8 mouse cellular contexts compared by ENCODE assay signal in the genomic region with DNA sequence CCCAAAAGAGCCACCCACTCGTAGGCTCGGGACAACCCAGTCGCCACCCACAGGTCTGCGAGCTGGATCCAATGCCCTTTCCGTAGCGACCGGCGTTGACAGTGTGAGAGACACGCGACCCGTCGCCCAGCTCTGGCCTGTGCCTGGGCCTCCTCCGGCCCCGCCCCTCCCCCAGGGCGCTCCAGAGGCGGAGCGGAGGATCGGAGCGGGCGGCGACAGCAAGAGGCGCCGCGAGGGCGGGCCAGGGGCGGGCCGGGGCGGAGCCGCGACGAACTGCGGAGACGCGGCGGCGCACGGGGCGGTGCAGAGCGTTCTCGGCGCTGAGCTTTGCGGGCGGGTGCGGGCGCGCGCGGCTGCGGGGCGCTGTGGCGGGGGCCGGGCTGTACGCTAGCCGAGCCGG. TPM values are rescaled to one million over a fixed set of nuclear protein-coding genes. Genes with fewer than 3 reads are reported as not detected.
DNase-seq lines count a peak whose midpoint lies in the region; ATAC-seq lines count a peak whose summit lies in the region.

A gene (plus strand): TSS at position 325 of the 400 bp plus-strand sequence.

- H3K79me2 ChIP-seq in macrophage (ENCODE audit: inconsistent target), result peaks cover 45% of the 10 kb centered on the region

- peak; percentile 90 for DNase-seq in T-cell, adult 2 months (ENCODE audit: low spot score)
- peak; percentile 91 to 96 for DNase-seq in cerebellum, postnatal 36 days
- DNase-seq in gastrocnemius, adult 18-20 months (ENCODE audit: low spot score), result peak; percentile 92
- DNase-seq in left cerebral cortex, adult 18-20 months (ENCODE audit: low spot score in 2 of 2), result peak; percentile 92 to 96
- peak; percentile 95 for DNase-seq in right cerebral cortex, adult 18-20 months
- DNase-seq in urinary bladder, postnatal 10 days (ENCODE audit: low spot score), result peak; percentile 63

- peak within 1 kb of the TSS; percentile 84 for H3K4me2 ChIP-seq in hindbrain, embryonic 16.5 days (ENCODE audit: low read length)

- WGBS in hindbrain, embryonic 16.5 days, result 0% methylated on average over 43 of the region's 55 CpGs
- WGBS in macrophage (ENCODE audit: missing documents), result under 1% methylated on average over 52 of the region's 55 CpGs

- peak within 1 kb of the TSS; percentile 88 for H3K4me3 ChIP-seq in hindbrain, embryonic 16.5 days (ENCODE audit: low read length)
- peak within 1 kb of the TSS; percentile 61 for H3K4me3 ChIP-seq in macrophage (ENCODE audit: inconsistent target)

- peak within 1 kb of the TSS; percentile 89 for H3K27ac ChIP-seq in hindbrain, embryonic 16.5 days (ENCODE audit: low read depth, low read length)
- H3K27ac ChIP-seq in macrophage, result peak within 1 kb of the TSS; percentile 24

- peaks cover 58% of the 10 kb centered on the region for H3K4me1 ChIP-seq in hindbrain, embryonic 16.5 days (ENCODE audit: control insufficient read depth, insufficient read depth, low read depth, low read length)

- peak within 1 kb of the TSS; percentile 91 for H3K9ac ChIP-seq in hindbrain, embryonic 16.5 days (ENCODE audit: low read depth, low read length)

- ATAC-seq in hindbrain, embryonic 16.5 days, result peak; percentile 95

- no peaks in the 10 kb centered on the region for H3K9me3 ChIP-seq in hindbrain, embryonic 16.5 days (ENCODE audit: control insufficient read depth, low read length)

- no peaks in the 10 kb centered on the region for H3K36me3 ChIP-seq in hindbrain, embryonic 16.5 days (ENCODE audit: control insufficient read depth, insufficient read depth, low read length)
- H3K36me3 ChIP-seq in macrophage (ENCODE audit: inconsistent target), result no peaks in the 10 kb centered on the region

- no peaks in the 10 kb centered on the region; the same call in 1 of the 2 replicates for H3K27me3 ChIP-seq in hindbrain, embryonic 16.5 days (replicated peaks; ENCODE audit: control insufficient read depth, insufficient read depth, low read length)

RNA-seq across cellular contexts. Expression of the gene that starts here (rescaled TPM):
- 10 to 100 TPM; 19.7 to 22.0 TPM for total RNA-seq in gastrocnemius, adult 18-20 months (2021)
- polyA plus RNA-seq in hindbrain, embryonic 16.5 days (2015; fragmentation: Nextera tagmentation; extraction: Ambion mirVana), result 9.5 and 11.7 TPM in 2 replicates
- 10 to 100 TPM; 48.6 to 51.7 TPM for total RNA-seq in left cerebral cortex, adult 18-20 months (2021)
- 10 to 100 TPM in 25 of 26 experiments, 1 to 10 TPM in 1; 9.6 to 45.9 (median 19.1) TPM for total RNA-seq in macrophage (2018; cell fraction: chromatin; rRNA removed)
- 10 to 100 TPM; 13.4 to 46.1 (median 25.4) TPM for total RNA-seq in macrophage (2018; cell fraction: cytosol; rRNA removed)
- 10 to 100 TPM; 14.3 to 55.1 (median 26.6) TPM for total RNA-seq in macrophage (2018; cell fraction: nucleus; rRNA removed)
- 19.5 to 41.7 TPM (median 35.8 TPM) in 3 replicates for polyA plus RNA-seq in macrophage (2018)

Comparison
In these comparisons a context has a peak if more than half of its experiments do, and no peak if none do; other contexts are left out.
1. Peak in every context shown above with its lines: DNase-seq, ATAC-seq, H3K4me3 ChIP-seq and H3K27ac ChIP-seq.